Mouse (Mus musculus): ENCODE data around the gene Akr1b10. TPM values are rescaled to one million over a fixed set of nuclear protein-coding genes. Genes with fewer than 3 reads are reported as not detected.
A peak's percentile ranks its signal among the peaks of the same experiment; 100 is the strongest.
"Not testable (repeated sequence)": the region's sequence is repeated elsewhere in the genome, so short reads cannot be mapped to it uniquely, and the experiment has no call there.

Akr1b10 gene
- total RNA-seq, 1 experiment from 2014 or later = 34.4 TPM

DNA sequence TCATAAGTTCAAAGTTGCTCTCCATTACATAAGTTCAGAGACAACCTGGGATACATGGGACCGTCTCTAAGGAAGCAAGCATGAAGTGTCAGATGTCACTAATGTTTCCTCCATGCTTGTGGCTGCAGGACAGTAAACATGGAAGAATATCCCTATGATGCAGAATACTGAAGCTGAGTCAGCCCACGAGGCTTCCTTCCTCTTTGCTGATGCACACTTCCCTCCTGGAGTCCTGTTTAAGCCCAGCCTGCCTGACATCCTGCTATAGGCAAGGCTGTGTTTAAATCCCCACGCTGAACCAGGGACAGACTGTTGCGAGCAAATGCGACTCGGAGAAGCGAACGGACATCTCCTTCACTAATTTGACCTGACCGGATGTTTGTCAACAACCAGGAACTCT, 16.0 kb upstream of the Akr1b10 start:
- no peak for ATAC-seq (ENCODE audit: extremely low read depth, insufficient number of reproducible peaks, low FRiP score, poor library complexity, severe bottlenecking)

DNA sequence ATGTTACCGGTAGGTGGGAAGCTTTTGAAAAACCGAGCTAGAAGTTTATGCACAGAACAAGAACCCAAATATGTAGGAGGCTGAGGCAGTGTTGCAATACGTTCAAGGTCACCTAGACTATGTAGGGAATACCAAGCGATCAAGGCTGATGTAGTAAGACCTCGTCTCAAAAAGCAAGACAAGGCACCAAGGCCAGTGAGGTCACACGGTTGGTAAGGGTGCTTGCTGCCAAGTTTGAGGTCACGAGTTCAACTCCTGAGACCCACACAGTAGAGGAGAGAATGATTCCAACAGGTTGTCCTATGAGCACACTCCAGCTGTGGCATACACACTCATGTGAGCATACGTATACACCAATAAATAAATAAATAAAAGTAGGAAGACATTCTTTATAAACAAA, 13.9 kb upstream of the Akr1b10 start:
- no peak for ATAC-seq (ENCODE audit: extremely low read depth, insufficient number of reproducible peaks, low FRiP score, poor library complexity, severe bottlenecking)

- ATAC-seq (ENCODE audit: extremely low read depth, insufficient number of reproducible peaks, low FRiP score, poor library complexity, severe bottlenecking) = peak; percentile 88
Measured at GRCm38 (mm10) chr6:34371700-34372351, 12.2 kb upstream of the Akr1b10 start.

DNA sequence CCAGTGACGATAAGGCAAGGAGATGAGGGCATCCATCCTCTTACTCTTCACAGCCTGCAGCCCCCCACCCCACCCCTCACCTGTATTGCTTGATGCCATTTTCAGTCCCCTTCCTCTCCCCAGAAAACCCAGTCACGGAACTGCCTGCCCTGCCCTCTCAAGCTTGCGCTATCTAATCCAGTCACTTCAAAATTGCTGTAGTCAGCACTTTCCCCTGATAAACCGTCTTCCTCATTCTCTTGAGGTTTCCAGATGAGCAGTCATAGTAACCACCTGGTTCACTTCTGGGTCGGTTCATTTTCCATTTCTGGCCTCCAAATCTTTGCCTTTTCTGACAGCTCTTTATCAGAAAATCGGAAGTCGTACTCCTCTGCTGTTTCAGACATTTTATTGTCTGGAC, 10.2 kb upstream of the Akr1b10 start:
- ATAC-seq (ENCODE audit: extremely low read depth, insufficient number of reproducible peaks, low FRiP score, poor library complexity, severe bottlenecking) = peak; percentile 40; the same call in 1 of the 2 replicates

DNA sequence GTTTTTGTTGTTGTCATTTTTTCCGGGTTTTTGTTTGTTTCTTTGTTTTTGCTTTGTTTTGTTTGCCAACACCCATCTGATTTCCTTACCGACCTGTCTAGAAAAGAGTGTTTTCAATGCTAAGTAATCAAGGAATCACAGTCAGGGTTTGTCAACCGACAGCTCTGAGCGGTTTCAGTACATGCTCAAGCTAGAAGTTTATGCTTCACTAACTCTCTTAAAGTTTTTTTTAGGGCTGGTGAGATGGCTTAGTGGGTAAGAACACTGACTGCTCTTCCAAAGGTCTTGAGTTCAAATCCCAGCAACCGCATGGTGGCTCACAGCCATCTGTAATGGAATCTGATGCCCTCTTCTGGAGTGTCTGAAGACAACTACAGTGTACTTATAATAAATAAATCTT, 8.1 kb upstream of the Akr1b10 start:
- not testable (repeated sequence) for ATAC-seq (ENCODE audit: extremely low read depth, insufficient number of reproducible peaks, low FRiP score, poor library complexity, severe bottlenecking)

DNA sequence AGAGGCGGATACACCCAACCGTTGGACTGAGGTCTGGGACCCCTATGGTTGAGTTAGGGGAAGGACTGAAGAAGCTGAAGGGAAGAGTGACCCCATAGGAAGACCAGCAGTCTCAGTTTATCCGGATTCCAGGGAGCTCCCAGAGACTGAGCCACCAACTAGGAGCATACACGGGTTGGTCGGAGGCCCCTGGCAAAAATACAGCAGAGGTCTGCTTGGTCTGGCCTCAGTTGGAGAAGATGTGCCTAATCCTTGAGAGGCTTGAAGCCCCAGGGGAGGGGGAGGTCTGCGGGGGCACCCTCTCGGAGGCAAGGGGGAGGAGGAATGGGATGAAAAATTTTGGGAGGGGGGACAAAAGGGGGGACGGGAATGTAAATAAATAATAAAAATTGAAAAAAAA, 617 bp upstream of the Akr1b10 start:
- ATAC-seq (ENCODE audit: extremely low read depth, insufficient number of reproducible peaks, low FRiP score, poor library complexity, severe bottlenecking) = no peak

DNA sequence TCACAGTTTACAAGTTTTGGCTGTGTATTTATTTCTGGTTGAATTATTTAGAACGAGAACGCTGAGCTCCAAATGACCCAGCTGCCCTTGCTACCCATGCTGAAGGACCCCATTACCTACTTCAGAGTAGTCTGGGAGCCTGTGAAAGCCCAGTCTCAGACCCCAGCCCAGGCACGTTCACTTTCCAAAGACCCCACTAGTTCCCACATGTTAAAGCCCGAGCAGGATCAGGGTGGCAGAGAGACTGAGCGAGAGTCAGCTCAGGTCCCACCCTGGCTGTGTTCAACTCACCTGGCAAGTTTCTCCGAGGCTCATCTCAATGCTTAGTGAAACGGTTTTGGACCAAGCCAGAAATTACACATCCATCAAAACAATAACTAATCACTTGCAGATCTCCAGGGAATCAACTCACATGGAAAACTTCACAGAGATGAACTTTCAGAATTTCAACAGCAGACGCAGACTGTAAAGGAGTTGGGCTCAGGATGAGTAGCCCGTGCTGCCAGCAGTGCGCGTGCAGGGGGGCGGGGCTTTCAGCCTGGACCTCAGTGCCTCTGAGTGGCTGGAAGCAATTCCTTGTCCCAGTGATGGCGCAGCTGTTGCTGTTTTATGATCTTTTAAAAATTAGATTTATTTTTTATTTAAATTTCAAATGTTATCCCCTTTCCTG, 818 bp downstream of the Akr1b10 start:
- ATAC-seq (ENCODE audit: extremely low read depth, insufficient number of reproducible peaks, low FRiP score, poor library complexity, severe bottlenecking) = no peak

GRCm38 (mm10) chr6:34388420-34389156, 4.6 kb downstream of the Akr1b10 start:
- no peak for ATAC-seq (ENCODE audit: extremely low read depth, insufficient number of reproducible peaks, low FRiP score, poor library complexity, severe bottlenecking)

- ATAC-seq (ENCODE audit: extremely low read depth, insufficient number of reproducible peaks, low FRiP score, poor library complexity, severe bottlenecking) = no peak
Measured at GRCm38 (mm10) chr6:34395897-34396296, 11.9 kb downstream of the Akr1b10 start.

DNA sequence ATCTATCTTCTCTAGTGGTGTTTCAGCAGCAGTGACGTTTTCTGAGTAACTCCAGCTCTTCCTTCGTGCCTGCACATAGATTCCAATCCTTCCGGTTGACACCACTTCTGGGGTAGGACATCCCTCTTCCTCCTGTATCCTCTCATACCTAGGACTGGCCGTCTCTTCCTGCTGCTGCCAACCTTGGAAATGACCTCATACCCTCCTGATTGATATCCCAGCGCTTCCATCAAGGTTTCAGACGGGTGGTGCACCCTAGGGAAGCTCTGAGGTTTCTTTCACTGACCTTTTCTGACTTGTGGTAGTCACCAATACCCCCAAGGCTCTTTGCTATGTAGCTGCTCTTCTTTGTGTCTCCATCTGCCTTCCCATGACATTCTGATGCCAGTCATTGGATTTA, 14.4 kb downstream of the Akr1b10 start:
- no peak for ATAC-seq (ENCODE audit: extremely low read depth, insufficient number of reproducible peaks, low FRiP score, poor library complexity, severe bottlenecking)

DNA sequence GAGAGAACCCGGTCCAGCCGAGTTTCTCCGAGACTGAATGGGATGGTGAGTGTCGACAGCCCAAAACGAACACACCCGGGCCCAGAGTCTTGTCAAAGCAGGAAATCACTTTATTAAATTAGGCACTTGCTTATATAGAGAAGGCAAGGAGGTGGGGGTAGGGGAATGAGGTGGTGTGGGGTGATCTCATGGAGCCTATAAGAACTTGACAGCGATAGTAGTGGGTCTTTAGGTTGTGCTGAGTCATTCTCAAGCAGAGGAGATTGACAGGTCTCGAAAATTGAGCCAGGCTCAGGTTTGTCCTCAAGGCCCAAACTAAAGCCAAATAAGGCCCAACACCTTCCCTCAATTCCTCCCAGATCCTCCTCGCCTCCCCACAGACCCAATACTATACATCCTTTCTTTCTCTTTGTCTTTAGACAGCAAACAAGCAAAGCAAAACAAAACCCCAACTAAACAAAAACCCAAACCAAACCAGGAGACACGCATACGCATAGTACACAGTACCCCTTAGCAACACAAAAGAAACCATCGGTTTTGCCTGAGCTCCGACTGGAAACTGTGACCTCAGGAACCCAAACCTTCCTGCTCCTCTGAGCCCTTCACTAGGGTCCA, 15.7 kb downstream of the Akr1b10 start:
- ATAC-seq (ENCODE audit: extremely low read depth, insufficient number of reproducible peaks, low FRiP score, poor library complexity, severe bottlenecking) = no peak

- no peak for ATAC-seq (ENCODE audit: extremely low read depth, insufficient number of reproducible peaks, low FRiP score, poor library complexity, severe bottlenecking)
Measured at GRCm38 (mm10) chr6:34400696-34401095, 16.7 kb downstream of the Akr1b10 start.

DNA sequence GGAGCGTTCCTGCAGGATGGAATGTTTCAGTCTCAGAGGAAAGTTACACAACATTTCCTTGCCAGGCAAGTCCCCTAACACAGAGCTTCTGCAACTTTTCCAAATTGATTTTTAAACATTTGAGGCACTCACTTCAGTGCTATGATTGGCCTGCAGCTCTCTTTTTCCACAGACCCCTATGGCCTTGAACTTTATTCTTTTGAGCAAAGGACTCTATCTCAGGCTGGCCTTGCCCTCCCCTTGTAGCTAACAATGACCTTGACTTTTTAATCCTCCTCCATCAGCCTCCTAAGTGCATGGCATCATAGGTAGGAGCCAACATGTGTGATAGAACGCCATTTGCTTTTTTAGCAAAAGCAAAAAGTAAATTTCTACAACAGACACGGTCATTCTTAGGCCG, 22.7 kb downstream of the Akr1b10 start:
- ATAC-seq (ENCODE audit: extremely low read depth, insufficient number of reproducible peaks, low FRiP score, poor library complexity, severe bottlenecking) = no peak

DNA sequence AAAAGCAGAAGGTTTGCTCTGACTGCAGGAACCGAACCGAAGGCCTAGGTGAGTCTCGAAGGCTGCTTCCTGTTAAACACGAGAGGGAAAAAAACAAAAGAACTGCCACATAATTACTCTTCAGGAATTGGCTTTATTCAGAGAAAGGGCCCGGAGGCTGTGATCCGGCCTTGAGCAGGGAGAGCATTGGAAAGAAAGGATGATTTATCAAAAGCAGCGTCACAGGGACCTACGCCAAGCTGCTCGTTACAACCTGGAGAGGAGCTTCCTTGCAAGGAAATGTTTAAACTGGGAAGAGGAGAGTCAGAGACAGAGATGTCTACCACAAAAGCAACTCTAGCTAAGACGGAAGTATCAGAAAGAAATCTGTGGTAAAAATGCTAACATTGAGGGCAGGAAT, 23.4 kb downstream of the Akr1b10 start:
- no peak for ATAC-seq (ENCODE audit: extremely low read depth, insufficient number of reproducible peaks, low FRiP score, poor library complexity, severe bottlenecking)

DNA sequence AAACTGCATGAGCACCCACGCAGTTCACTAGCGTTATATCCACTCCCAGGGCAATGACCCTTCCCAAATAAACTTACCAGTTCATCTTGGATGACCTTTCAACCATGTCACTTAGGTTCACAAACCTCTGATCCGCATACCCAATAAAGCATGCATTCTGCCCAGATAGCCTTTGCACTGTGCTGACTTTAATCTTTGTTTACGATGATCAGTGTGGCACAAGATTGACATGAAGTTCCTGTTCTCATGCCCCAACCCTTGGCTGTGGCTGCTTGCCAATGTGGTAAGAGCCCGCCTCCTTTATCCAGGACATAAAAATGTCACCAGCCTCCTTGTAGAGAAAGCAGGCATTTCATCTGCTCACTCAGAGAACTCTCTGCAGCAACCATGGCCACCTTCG, 28.0 kb downstream of the Akr1b10 start, which contains the start of gene Akr1b7:
Gene Akr1b7 (plus strand): TSS at position 312 of the 400 bp plus-strand sequence.
- ATAC-seq (ENCODE audit: extremely low read depth, insufficient number of reproducible peaks, low FRiP score, poor library complexity, severe bottlenecking) = no peak

GRCm38 (mm10) chr6:34412688-34413087, 28.7 kb downstream of the Akr1b10 start:
- no peak for ATAC-seq (ENCODE audit: extremely low read depth, insufficient number of reproducible peaks, low FRiP score, poor library complexity, severe bottlenecking)

- ATAC-seq (ENCODE audit: extremely low read depth, insufficient number of reproducible peaks, low FRiP score, poor library complexity, severe bottlenecking) = not testable (repeated sequence)
Measured at GRCm38 (mm10) chr6:34413386-34413785, 29.4 kb downstream of the Akr1b10 start.

DNA sequence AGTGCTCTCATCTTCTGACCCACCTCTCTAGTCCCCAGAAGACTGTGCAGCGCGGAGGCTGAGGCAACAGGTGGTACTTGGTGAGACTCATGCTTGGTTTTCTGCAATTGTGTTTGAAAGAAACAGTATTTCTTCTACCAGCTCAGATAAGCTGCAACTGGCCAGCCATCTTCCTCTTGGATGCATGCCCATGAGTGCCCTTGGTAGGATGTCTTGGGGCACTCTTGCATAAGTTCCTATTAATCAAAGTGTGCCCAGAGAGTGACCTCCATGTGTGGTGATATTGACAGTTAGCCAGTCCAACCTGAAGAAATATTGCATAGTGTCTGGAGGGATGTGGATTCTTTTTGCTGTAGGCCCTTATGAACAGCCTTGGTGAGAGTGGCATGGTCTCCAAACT, 32.5 kb downstream of the Akr1b10 start:
- ATAC-seq (ENCODE audit: extremely low read depth, insufficient number of reproducible peaks, low FRiP score, poor library complexity, severe bottlenecking) = no peak

GRCm38 (mm10) chr6:34419071-34419470, 35.1 kb downstream of the Akr1b10 start:
- ATAC-seq (ENCODE audit: extremely low read depth, insufficient number of reproducible peaks, low FRiP score, poor library complexity, severe bottlenecking) = no peak

GRCm38 (mm10) chr6:34439006-34439405, 55.0 kb downstream of the Akr1b10 start:
- no peak for ATAC-seq (ENCODE audit: extremely low read depth, insufficient number of reproducible peaks, low FRiP score, poor library complexity, severe bottlenecking)

Data from neutrophil, adult 5-6 weeks (primary cell).